Mouse (Mus musculus) thymus, adult 2 months (tissue): ENCODE results near the gene Txndc11. TPM values are rescaled to one million over a fixed set of nuclear protein-coding genes. Genes with fewer than 3 reads are reported as not detected.

ENCODE experiments used
- DNase-seq: peaks from one replicate; pipeline ENCODE4 v3.0.0; 2021
- H3K27ac ChIP-seq: fragments of 200-500 bp; 2 replicates; pipeline ENCODE4 v1.5.1; 2012; ENCODE audit warnings: low read length, control low read depth; ENCODE audit not compliant: control insufficient read depth, insufficient read depth
- H3K27me3 ChIP-seq: fragments of 200-500 bp; 2 replicates; pipeline ENCODE4 v1.6.1; 2012; ENCODE audit warnings: mild to moderate bottlenecking, low read length, moderate library complexity, mixed read lengths; ENCODE audit not compliant: control insufficient read depth, insufficient read depth
- H3K36me3 ChIP-seq: fragments of 200-500 bp; 2 replicates; pipeline ENCODE4 v1.6.1; 2012; ENCODE audit warnings: mild to moderate bottlenecking, low read length, moderate library complexity; ENCODE audit not compliant: control insufficient read depth, insufficient read depth
- H3K4me1 ChIP-seq: fragments of 200-500 bp; replicated peaks from 2 replicates; pipeline ENCODE4 v1.6.1; 2012; ENCODE audit warnings: low read length; ENCODE audit not compliant: control insufficient read depth, insufficient read depth
- H3K4me3 ChIP-seq: fragments of 200-500 bp; 2 replicates; pipeline ENCODE4 v1.5.1; 2012; ENCODE audit warnings: mild to moderate bottlenecking, low read length, control low read depth, moderate library complexity; ENCODE audit not compliant: control insufficient read depth, insufficient read depth
- CTCF ChIP-seq: fragments of 200-500 bp; IDR thresholded peaks from 2 replicates; pipeline ENCODE4 v1.5.1; 2012; ENCODE audit warnings: mild to moderate bottlenecking, control low read depth, low read length, moderate library complexity, borderline replicate concordance; ENCODE audit not compliant: control insufficient read depth, poor library complexity, insufficient read depth; ENCODE audit errors: extremely low read depth
- POLR2A ChIP-seq: fragments of 200-500 bp; IDR thresholded peaks from 2 replicates; pipeline ENCODE4 v1.6.1; 2012; ENCODE audit warnings: mild to moderate bottlenecking, low read length, control low read depth, moderate library complexity; ENCODE audit not compliant: control insufficient read depth, poor library complexity, insufficient read depth; ENCODE audit errors: extremely low read depth
- WGBS: fragments of 180-500 bp; shearing (Covaris S2); methylation state at CpG from one replicate; pipeline ENCODE4 v1.1.7; 2018; 5-methylcytosine and 5-hydroxymethylcytosine counted together
- polyA plus RNA-seq: library from polyadenylated mRNA; depleted of rRNA; stranded (reverse); fragments of >200 nt; gene quantifications from 2 replicates; pipeline ENCODE4 v1.2.3, GENCODE M21; 2012

The Txndc11 gene
- polyA plus RNA-seq, 1 experiment: 35.1 TPM

- DNase-seq: no peak
- no peak for TF ChIP-seq POLR2A
- no peak for TF ChIP-seq CTCF
- WGBS: 93% methylated on average over 4 of the region's 4 CpGs
Observed at GRCm38 (mm10) chr16:11060645-11061044, 73.8 kb downstream of the Txndc11 start, which contains the start of gene Snn. Snn (plus strand) TSS chr16:11060945.

GRCm38 (mm10) chr16:11055916-11056315 is 78.5 kb downstream of the Txndc11 start:
- H3K4me1 ChIP-seq: no peaks in the 10 kb centered on the region; the same call in 1 of the 2 replicates
- DNase-seq: no peak
- no peak overlapping the region for H3K27ac ChIP-seq
- no peak for TF ChIP-seq CTCF
- TF ChIP-seq POLR2A: no peak
- no peaks in the 10 kb centered on the region for H3K27me3 ChIP-seq
- H3K4me3 ChIP-seq: no peak overlapping the region
- WGBS: 92% methylated on average over 5 of the region's 5 CpGs
- H3K36me3 ChIP-seq: no peaks in the 10 kb centered on the region

More at GRCm38 (mm10) chr16:11060645-11061044, 73.8 kb downstream of the Txndc11 start, which contains the start of gene Snn:
- H3K4me3 ChIP-seq: no peak within 1 kb of the TSS
- peaks cover 15% of the 10 kb centered on the region for H3K4me1 ChIP-seq
- H3K27me3 ChIP-seq: no peaks in the 10 kb centered on the region
- H3K36me3 ChIP-seq: no peaks in the 10 kb centered on the region
- H3K27ac ChIP-seq: no peak within 1 kb of the TSS

GRCm38 (mm10) chr16:11054871-11055270 is 79.6 kb downstream of the Txndc11 start:
- Histone ChIP-seq H3K27me3 (no peaks in the 10 kb centered on the region), H3K27ac (no peak overlapping the region), H3K4me3 (no peak overlapping the region), H3K36me3 (no peaks in the 10 kb centered on the region), H3K4me1 (no peaks in the 10 kb centered on the region; the same call in 1 of the 2 replicates)
- no peak for TF ChIP-seq CTCF
- no peak for TF ChIP-seq POLR2A
- no peak for DNase-seq
- 86% methylated on average over 6 of the region's 6 CpGs for WGBS

- no peak for DNase-seq
- H3K36me3 ChIP-seq: no peaks in the 10 kb centered on the region
- no peaks in the 10 kb centered on the region; the same call in 1 of the 2 replicates for H3K4me1 ChIP-seq
- H3K4me3 ChIP-seq: no peak overlapping the region
- H3K27me3 ChIP-seq: no peaks in the 10 kb centered on the region
- 55% methylated on average over 6 of the region's 6 CpGs for WGBS
- TF ChIP-seq POLR2A: no peak
- H3K27ac ChIP-seq: no peak overlapping the region
Observed at GRCm38 (mm10) chr16:11054409-11054808, 80.0 kb downstream of the Txndc11 start.

DNA sequence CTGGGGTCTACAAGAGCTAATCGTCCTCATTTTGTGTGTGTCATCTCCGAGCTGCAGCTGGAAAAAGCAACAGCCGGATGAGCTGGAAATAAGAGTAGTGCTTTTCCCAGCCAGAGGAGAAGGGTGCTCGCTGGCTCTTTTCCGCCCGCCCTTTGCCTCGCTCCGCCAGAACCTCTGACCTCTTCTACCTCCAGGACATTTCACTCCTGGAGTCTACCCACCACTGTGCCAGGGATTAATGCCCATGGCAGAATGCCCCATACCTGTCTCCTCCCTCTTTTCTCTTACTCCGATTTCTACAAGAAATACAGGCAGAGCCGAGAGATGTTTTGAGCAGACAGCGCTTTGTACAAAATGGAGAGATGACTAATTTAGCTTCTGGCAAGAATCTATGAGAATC is 83.3 kb downstream of the Txndc11 start:
- H3K27me3 ChIP-seq: no peaks in the 10 kb centered on the region
- H3K27ac ChIP-seq: no peak overlapping the region
- TF ChIP-seq POLR2A (no peak), CTCF (no peak)
- no peaks in the 10 kb centered on the region; the same call in 1 of the 2 replicates for H3K4me1 ChIP-seq
- WGBS: 97% methylated on average over 11 of the region's 11 CpGs
- H3K4me3 ChIP-seq: no peak overlapping the region
- no peak for DNase-seq
- H3K36me3 ChIP-seq: no peaks in the 10 kb centered on the region

DNA sequence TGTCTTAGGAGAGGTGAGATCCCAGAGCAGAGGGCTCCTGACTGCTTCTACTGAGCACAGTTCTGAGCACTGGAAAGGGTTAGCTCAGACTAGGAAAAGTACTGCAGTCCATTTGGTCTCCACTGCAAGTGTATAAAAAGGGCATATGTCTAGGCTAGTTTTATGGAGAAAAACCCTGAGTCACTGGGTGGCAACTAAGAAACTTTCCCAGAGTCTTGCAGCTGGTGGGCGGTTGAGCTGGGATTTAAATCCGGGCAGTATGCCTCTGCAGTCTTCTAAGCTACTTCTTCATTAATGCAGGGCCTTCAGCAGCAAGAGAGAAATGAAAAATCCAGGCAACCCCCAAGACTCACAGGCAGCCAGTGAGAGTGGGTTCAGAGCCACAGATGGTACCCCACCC is 84.2 kb downstream of the Txndc11 start:
- Histone ChIP-seq H3K27ac (no peak overlapping the region), H3K4me3 (no peak overlapping the region), H3K4me1 (no peaks in the 10 kb centered on the region; the same call in 1 of the 2 replicates), H3K27me3 (no peaks in the 10 kb centered on the region), H3K36me3 (no peaks in the 10 kb centered on the region)
- WGBS: 88% methylated on average over 2 of the region's 2 CpGs
- no peak for DNase-seq
- TF ChIP-seq CTCF: no peak
- TF ChIP-seq POLR2A: no peak

GRCm38 (mm10) chr16:11047130-11047529 is 87.3 kb downstream of the Txndc11 start:
- Histone ChIP-seq H3K27me3 (no peaks in the 10 kb centered on the region), H3K4me3 (no peak overlapping the region), H3K36me3 (no peaks in the 10 kb centered on the region), H3K27ac (no peak overlapping the region), H3K4me1 (no peaks in the 10 kb centered on the region; the same call in 1 of the 2 replicates)
- WGBS: 68% methylated on average over 7 of the region's 7 CpGs
- no peak for DNase-seq
- TF ChIP-seq CTCF: no peak
- TF ChIP-seq POLR2A: no peak
